Mouse (Mus musculus): ENCODE data around the gene Gm21800.
"Not testable (repeated sequence)": the region's sequence is repeated elsewhere in the genome, so short reads cannot be mapped to it uniquely, and the experiment has no call there.

Gm21800 gene

GRCm38 (mm10) chrY:41406198-41406597 is at the start of gene Gm21800:
Gene Gm21800, plus strand, starts transcription at chrY:41406498.
- in situ Hi-C loops (cut with MboI, MseI): not testable (repeated sequence)
